Mouse (Mus musculus): Measurements from ENCODE around the gene Fam166b.

GRCm38 (mm10) chr4:43423267-43423934 is 5.5 kb downstream of the Fam166b start:
- TF ChIP-seq CTCF (IDR thresholded peaks at IDR 0.05) (no peak), EP300 (IDR thresholded peaks at IDR 0.05; ENCODE audit: insufficient read depth, low read depth, low read length) (no peak)

Measured in heart, adult 2 months (tissue).